Mouse (Mus musculus) hindbrain, embryonic 10.5 days (tissue): ENCODE results near the gene Cdc34. TPM values are rescaled to one million over a fixed set of nuclear protein-coding genes. Genes with fewer than 3 reads are reported as not detected.

Experiments
- DNase-seq: peaks from one replicate; pipeline ENCODE4 v3.0.0-alpha.2; 2017; ENCODE audit warnings: low spot score
- H3K27ac ChIP-seq: fragments of 300-500 bp; sonication (generic); 2 replicates; pipeline ENCODE4 v1.5.1; 2016; ENCODE audit warnings: mild to moderate bottlenecking, moderate library complexity
- H3K27me3 ChIP-seq: fragments of 300-500 bp; sonication (generic); 2 replicates; pipeline ENCODE4 v1.6.1; 2016; ENCODE audit warnings: mild to moderate bottlenecking; ENCODE audit not compliant: poor library complexity, insufficient read depth, severe bottlenecking
- H3K36me3 ChIP-seq: fragments of 300-500 bp; sonication (generic); 2 replicates; pipeline ENCODE4 v1.6.1; 2016; ENCODE audit warnings: mild to moderate bottlenecking, moderate library complexity
- H3K4me1 ChIP-seq: fragments of 300-500 bp; sonication (generic); replicated peaks from 2 replicates; pipeline ENCODE4 v1.6.1; 2016; ENCODE audit warnings: mild to moderate bottlenecking
- H3K4me3 ChIP-seq: fragments of 300-500 bp; sonication (generic); 2 replicates; pipeline ENCODE4 v1.5.1; 2016; ENCODE audit warnings: mild to moderate bottlenecking, moderate library complexity
- H3K9me3 ChIP-seq: fragments of 300-500 bp; sonication (generic); 2 replicates; pipeline ENCODE4 v1.6.1; 2016; ENCODE audit warnings: mild to moderate bottlenecking, moderate library complexity
- WGBS: fragments of 180-500 bp; shearing (Covaris S2); methylation state at CpG from one replicate; pipeline ENCODE4 v1.1.7; 2016; 5-methylcytosine and 5-hydroxymethylcytosine counted together
- polyA plus RNA-seq: library from polyadenylated mRNA; unstranded; fragments of >200 nt; fragmentation: Nextera tagmentation; extraction: Ambion mirVana; gene quantifications from 2 replicates; pipeline ENCODE4 v1.2.1, GENCODE M21; 2016

Cdc34 gene
- polyA plus RNA-seq, 1 experiment from 2014 or later: 244 TPM

- Histone ChIP-seq H3K36me3 (peaks cover 96% of the 10 kb centered on the region), H3K9me3 (peaks cover 53% of the 10 kb centered on the region), H3K4me1 (peaks cover 18% of the 10 kb centered on the region), H3K27ac (no peak overlapping the region), H3K4me3 (no peak overlapping the region), H3K27me3 (peaks cover 31% of the 10 kb centered on the region)
- DNase-seq: no peak
- 86% methylated on average over 14 of the region's 14 CpGs for WGBS
Observed at GRCm38 (mm10) chr10:79736706-79737105, 54.7 kb downstream of the Cdc34 start.

Other genes starting within 250 kb of the Cdc34 start
- gene Vmn2r83, start 213.5 kb upstream of the Cdc34 start, polyA plus RNA-seq: not detected in 2 replicates
- gene Plpp2, start 148.4 kb upstream of the Cdc34 start, polyA plus RNA-seq: 19.3 and 25.7 TPM in 2 replicates
- 70.0 and 77.2 TPM in 2 replicates for gene Mier2, start 127.0 kb upstream of the Cdc34 start, polyA plus RNA-seq
- not detected in 2 replicates for gene Theg, start 94.9 kb upstream of the Cdc34 start, polyA plus RNA-seq
- 0.02 and 0.07 TPM in 2 replicates for gene C2cd4c, start 68.2 kb upstream of the Cdc34 start, polyA plus RNA-seq
- 20.5 and 22.6 TPM in 2 replicates for gene Shc2, start 44.3 kb upstream of the Cdc34 start, polyA plus RNA-seq
- not detected in 2 replicates for gene Odf3l2, start 36.5 kb upstream of the Cdc34 start, polyA plus RNA-seq
- 1.4 and 1.5 TPM in 2 replicates for gene Madcam1, start 17.6 kb upstream of the Cdc34 start, polyA plus RNA-seq
- gene Tpgs1, start 12.8 kb upstream of the Cdc34 start, polyA plus RNA-seq: 66.0 and 76.6 TPM in 2 replicates
- 0.75 and 1.2 TPM in 2 replicates for gene Gzmm, start 6.8 kb downstream of the Cdc34 start, polyA plus RNA-seq
- gene Bsg, start 22.3 kb downstream of the Cdc34 start, polyA plus RNA-seq: 657 and 686 TPM in 2 replicates
- gene Hcn2, start 34.4 kb downstream of the Cdc34 start, polyA plus RNA-seq: 0.08 and 0.11 TPM in 2 replicates
- 47.3 and 51.6 TPM in 2 replicates for gene Polrmt, start 64.4 kb downstream of the Cdc34 start, polyA plus RNA-seq
- gene Fgf22, start 72.9 kb downstream of the Cdc34 start, polyA plus RNA-seq: 0.12 and 0.55 TPM in 2 replicates
- gene Rnf126, start 84.8 kb downstream of the Cdc34 start, polyA plus RNA-seq: 124 and 136 TPM in 2 replicates
- 1.7 and 1.8 TPM in 2 replicates for gene Fstl3, start 95.1 kb downstream of the Cdc34 start, polyA plus RNA-seq
- 0.10 TPM in 1 of 2 replicates, not detected in the other for gene Prss57, start 108.8 kb downstream of the Cdc34 start, polyA plus RNA-seq
- 142 and 175 TPM in 2 replicates for gene Palm, start 111.4 kb downstream of the Cdc34 start, polyA plus RNA-seq
- gene Misp, start 138.8 kb downstream of the Cdc34 start, polyA plus RNA-seq: 1.0 and 2.4 TPM in 2 replicates
- 288 and 338 TPM in 2 replicates for gene Ptbp1, start 172.2 kb downstream of the Cdc34 start, polyA plus RNA-seq
- gene Prtn3, start 192.3 kb downstream of the Cdc34 start, polyA plus RNA-seq: 10.0 and 15.1 TPM in 2 replicates
- 122 and 205 TPM in 2 replicates for gene Plppr3, start 192.4 kb downstream of the Cdc34 start, polyA plus RNA-seq
- gene Elane, start 204.1 kb downstream of the Cdc34 start, polyA plus RNA-seq: not detected in 2 replicates
- not detected in 2 replicates for gene Cfd, start 208.7 kb downstream of the Cdc34 start, polyA plus RNA-seq
- gene Med16, start 226.7 kb downstream of the Cdc34 start, polyA plus RNA-seq: 68.3 and 77.3 TPM in 2 replicates
- gene Gm26602, start 228.7 kb downstream of the Cdc34 start, polyA plus RNA-seq: 2.6 and 4.5 TPM in 2 replicates
- 0.72 and 0.80 TPM in 2 replicates for gene Kiss1r, start 234.8 kb downstream of the Cdc34 start, polyA plus RNA-seq
- 130 and 152 TPM in 2 replicates for gene R3hdm4, start 239.0 kb downstream of the Cdc34 start, polyA plus RNA-seq
- 11.1 and 15.0 TPM in 2 replicates for gene Arid3a, start 244.8 kb downstream of the Cdc34 start, polyA plus RNA-seq